Mouse (Mus musculus): Measurements from ENCODE around the gene Gtpbp1.

Gtpbp1 gene

DNA sequence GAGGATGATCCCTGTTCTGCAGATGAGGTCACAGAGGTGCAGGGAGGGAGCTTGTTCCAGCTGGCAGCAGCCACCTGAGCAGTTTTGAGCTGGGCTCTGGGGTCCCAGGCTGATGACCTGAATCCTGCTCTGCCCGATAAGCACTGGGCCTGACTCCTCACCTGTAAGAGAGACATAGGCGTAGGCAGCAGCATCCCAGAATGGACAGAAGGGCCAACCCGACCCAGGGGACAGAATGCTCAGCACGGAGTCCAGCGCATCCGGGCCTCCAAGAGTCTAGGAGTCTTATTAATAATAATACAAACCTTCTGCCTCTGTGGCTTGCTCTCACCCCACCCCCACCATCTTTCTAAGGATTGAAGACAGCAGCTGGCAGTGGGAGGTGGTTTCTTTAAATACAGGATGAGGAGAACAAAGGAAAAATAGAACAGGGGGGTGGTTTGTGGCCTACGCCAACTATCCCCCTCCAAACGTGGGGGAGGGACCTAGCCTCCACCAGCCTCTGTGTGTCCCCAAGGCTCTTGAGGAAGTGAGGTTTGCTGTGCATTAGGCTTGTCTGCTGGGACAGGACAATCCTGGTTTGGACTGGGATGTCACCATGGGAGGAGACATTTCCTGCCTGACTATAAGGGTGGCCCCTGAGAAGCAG lies 65.5 kb downstream of the Gtpbp1 start:
- no peak for DNase-seq

DNA sequence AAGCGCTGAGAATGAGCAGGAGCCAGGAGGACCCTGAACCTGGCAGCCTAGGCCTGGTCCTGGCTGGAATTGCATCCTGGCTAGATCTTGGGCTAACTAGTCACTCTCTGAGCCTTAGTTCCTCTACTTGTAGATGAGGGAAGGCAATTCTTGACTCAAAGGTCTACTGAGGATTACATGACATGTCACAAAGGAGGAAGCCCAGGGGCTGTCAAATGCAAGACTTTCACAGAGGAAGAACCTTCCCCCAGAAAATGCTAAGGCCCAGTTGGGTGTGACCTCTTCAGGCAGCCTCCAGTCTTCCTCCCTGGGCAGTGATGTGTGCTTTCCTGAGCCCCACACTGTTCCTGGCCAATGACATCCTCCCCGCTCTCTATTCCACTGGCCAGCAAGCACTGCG lies 66.5 kb downstream of the Gtpbp1 start:
- DNase-seq: peak; percentile 47

DNA sequence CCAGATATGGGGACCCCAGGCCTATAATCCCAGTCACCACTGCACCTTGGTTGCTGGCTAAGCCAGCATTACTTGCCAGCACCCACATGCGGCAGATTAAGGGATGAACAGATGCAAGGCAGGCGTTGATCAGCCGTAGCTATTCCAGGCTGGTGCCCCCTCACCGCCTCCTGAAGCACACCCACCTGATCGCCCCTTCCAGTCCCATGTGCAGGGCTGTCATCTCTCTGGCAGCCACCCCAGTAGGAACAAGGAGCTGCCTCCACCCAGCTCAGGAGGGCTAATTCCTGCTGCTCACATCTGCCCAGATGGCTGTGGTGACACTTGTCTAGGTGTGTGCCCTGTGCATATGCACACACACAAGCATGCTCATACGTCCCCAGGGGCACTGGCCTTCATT lies 70.3 kb downstream of the Gtpbp1 start:
- no peak for DNase-seq

DNA sequence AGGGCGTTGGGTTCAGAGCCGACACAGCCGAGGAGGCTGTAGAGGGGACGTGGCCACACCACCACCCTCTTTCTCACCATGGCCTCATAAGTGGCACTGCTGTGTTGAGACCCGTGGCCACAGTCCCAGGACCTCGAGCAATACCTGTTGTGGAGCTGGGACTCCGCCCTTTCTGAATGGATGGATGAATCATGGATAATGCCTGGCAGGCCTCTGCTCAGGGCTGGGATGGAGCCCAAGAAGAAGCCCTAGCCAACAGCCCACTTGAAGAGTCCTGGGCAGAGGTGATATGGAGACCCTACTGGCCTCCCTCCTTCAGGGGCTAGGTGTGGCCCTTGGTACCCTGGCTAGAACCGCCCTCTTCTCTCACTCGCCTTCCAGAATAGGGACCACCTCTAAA lies 72.4 kb downstream of the Gtpbp1 start:
- no peak for DNase-seq

DNA sequence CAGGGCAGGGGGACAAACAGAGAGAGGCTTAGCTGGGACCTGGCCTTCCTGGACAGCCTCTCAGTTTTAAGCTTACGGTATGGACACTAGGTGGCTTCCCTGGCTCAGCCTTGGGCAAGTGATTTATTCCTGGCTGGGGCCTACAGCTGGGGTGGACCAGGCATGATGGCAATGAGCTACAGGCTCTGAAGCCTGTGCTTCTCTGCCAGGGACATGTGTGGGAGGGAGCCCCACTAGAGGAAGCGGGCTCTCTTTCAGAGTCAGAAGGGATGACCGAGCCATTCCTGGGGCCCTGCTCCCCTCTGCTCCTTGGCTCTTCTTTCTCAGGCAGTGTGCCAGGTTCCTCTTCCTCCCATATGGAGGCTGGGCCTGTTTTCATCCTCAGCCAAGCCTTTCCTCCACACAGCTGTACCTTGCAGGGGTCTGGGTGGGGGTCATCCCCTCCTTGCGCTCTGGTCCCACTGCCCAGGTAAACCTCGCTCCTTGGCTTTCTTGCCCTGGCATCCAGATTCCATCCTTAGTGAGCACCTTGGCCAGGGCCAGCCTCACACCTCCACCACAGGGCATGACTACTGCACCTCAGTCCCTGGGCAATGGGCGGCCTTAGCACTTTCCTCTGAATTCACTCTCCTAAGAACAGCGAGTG lies 73.1 kb downstream of the Gtpbp1 start:
- DNase-seq: peak; percentile 35

DNA sequence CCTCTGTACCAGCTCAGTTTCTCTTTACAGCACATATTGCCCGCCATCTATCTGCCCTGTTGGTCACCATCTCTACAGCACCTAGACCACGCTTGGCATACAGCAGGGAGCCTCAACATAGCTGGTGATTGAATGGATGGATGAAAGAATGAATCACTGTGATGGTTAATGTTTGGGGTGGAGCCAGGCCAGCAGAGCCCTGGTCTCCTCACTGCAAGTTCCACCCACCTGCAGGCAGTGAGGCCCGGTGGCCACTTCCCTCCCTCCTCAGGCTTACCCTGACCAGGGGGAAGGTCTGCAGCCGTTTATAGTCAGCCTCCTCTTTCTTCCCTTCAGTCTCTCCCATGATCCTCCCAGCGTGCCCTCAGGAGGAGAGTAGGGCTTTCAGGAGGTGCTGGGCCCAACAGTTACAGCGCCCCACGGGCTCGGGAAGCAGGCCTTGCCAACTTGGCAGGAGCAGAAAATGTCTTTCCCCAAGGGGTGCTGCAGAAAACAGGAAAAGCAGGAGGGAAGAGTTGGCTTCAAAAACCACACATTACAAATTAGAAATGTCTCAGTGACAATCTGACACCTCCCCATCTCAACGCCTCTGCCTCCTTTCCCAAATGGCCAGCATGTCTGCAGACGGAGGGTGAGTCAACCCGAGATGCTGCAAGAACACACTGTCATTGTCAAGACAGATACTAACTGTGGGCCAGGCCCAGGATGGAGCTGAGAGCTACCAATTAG lies 74.1 kb downstream of the Gtpbp1 start:
- DNase-seq: no peak

DNA sequence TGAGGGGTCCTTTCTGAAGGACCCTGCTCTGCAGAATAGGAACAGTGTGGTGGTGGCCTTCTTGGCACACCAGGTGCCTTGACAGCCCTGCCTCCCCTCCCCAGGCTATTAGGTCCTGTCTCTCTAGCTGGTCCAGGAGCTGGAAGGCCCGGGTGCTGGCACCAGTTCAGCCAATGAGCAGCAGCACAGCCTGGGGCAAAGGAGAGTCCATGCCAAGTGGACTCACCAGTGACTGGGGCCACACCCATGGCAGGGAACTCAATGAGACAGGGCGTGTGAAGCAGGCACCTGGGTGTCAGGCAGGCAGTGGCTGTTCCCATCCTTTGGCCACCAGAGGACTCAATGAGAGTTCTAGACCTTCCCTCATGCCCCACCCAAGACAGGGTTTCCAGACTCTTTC lies 74.7 kb downstream of the Gtpbp1 start:
- peak; percentile 27 for DNase-seq

DNA sequence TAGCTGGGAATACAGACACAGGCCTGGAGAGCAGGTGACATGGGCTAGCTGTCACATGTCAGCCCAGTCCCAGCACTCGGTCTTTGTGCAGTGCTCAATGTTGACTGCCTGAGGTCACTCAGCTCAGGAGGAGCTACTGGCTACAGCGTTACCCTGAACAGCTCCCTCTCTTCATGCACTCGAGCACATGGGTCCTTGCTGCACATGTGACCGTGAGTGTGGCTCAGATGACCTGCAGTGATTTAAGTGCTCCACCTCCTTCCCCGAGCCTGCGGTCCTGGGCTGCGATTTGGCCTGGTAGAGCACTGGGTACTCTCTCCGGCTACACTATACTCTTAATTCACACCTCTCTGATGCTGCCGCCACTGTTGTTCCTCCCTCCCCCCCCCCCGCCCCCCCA lies 75.5 kb downstream of the Gtpbp1 start:
- DNase-seq: peak; percentile 55

DNA sequence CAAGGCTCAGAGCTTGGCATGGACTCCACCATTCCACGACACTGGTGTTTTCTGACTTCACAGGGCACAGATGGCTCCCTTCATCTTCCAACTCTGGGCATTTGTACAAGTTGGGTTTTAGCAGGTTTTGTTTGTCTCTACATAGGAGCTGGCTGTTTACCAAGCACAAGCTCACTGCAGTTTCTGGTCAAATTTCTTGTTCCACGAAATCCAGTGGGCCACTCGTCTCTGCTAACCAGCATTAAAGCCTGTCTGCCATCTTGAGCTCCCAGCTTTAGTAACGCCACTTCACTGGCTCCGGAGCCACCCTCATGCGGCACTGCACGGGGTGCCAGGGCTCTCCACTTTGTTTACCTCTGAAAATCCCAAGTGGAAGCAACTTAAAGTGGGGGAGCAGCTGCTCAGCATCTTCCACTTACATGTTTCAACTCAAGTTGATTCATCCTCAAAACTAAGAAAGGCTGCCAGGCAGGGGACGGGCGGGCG lies 76.0 kb downstream of the Gtpbp1 start:
- no peak for DNase-seq

DNA sequence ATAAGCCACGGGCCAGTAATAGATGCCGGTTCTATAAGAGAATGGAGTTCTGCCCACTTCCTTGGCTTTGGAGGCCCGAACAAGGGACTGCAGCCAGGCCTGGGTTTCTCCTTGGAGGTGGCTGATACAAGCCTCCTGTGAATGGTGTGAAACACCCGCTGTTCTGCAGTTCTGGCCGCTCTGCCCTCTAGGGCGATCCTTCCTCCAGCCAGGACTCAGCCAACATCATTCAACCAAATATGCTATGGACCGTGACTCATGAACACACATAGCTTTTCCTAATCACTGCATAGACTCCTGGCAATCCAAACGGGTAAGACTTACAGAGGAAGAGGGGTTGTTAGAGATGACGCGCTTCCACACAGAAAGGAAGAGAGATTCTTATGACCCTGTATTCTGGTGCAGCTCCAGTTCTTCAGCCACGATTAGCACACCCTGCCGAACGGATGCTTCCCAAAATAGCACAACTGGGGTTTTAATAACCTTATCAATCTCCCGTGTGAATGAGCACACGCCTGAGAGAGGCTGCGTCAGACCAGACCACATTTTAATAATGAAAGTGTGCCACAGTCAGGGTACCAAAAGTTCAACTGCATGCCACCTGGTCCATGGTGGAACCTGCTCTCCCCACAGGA lies 76.8 kb downstream of the Gtpbp1 start:
- DNase-seq: no peak

DNA sequence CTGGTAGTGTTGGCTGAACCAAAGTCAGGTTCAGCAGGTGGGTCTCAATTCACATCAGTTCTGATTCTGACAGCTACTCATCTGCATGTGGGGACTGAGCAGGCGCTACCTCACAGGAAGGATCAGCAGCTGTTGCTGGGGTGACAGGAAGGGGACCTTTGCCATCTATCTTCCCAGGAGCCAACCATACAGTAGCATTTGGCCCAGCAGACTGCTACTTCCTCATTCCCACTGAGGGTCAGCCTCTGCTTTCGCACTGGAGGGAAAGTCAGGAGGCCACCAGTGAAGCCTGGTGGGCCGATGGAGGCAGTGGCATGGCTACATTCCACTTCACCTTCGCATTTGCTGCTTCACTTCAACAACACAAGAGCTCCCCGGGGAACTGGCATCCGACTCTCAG lies 77.7 kb downstream of the Gtpbp1 start:
- peak; percentile 46 for DNase-seq

DNA sequence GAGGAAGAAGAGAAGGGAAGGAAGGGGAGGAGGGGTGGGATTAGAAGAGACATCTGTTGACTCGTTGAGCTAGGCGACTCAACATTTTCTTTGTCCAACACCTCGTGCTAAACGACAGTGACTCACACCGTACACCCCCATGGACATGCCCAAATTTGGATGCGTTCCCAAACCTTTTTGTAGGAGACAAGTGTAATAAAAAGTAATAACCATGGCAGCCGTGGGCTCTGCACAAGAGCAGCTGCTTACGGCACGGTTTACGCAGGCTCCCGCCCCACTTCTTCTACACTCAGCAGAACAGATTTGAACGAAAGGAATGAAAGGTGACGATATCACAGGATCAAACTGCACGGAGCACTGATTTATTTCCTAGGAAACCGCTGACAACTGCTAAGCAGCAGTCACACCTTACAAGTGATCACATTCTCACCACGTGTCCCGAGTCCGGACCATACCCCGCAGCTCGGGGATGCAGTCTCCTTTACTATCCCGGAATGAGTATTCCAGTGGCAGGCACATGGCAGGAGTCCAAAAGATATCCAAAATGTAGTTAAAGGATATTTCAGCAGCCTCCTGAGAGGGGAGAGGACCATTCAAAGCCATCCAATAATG lies 80.1 kb downstream of the Gtpbp1 start:
- DNase-seq: no peak

Measured in lung, postnatal 36 days (tissue).